Mouse (Mus musculus) neural tube, embryonic 13.5 days (tissue): ENCODE results near the gene Gfra1. TPM values are rescaled to one million over a fixed set of nuclear protein-coding genes. Genes with fewer than 3 reads are reported as not detected.

Source experiments
- ATAC-seq: fragments of 200-750 bp; cut with Nextera tagmentation; 2 replicates; pipeline ENCODE4 v1.8.0; 2017; ENCODE audit warnings: low read depth, mild to moderate bottlenecking, moderate TSS enrichment, moderate library complexity
- H3K27ac ChIP-seq: fragments of 300-500 bp; sonication (generic); replicated peaks from 2 replicates; pipeline ENCODE4 v1.5.1; 2015; ENCODE audit warnings: moderate library complexity, mild to moderate bottlenecking, inconsistent platforms
- H3K27me3 ChIP-seq: fragments of 300-500 bp; sonication (generic); 2 replicates; pipeline ENCODE4 v1.6.1; 2015; ENCODE audit warnings: mild to moderate bottlenecking, inconsistent platforms
- H3K36me3 ChIP-seq: fragments of 300-500 bp; sonication (generic); 2 replicates; pipeline ENCODE4 v1.6.1; 2015; ENCODE audit warnings: mild to moderate bottlenecking, inconsistent platforms
- H3K4me1 ChIP-seq: fragments of 300-500 bp; sonication (generic); replicated peaks from 2 replicates; pipeline ENCODE4 v1.6.1; 2015; ENCODE audit warnings: inconsistent platforms
- H3K4me2 ChIP-seq: fragments of 300-500 bp; sonication (generic); 2 replicates; pipeline ENCODE4 v1.6.1; 2015; ENCODE audit warnings: inconsistent platforms, mild to moderate bottlenecking, moderate library complexity
- H3K4me3 ChIP-seq: fragments of 300-500 bp; sonication (generic); 2 replicates; pipeline ENCODE4 v1.5.1; 2015; ENCODE audit warnings: mild to moderate bottlenecking, inconsistent platforms
- H3K9ac ChIP-seq: fragments of 300-500 bp; sonication (generic); 2 replicates; pipeline ENCODE4 v1.6.1; 2015; ENCODE audit warnings: moderate library complexity, mild to moderate bottlenecking, inconsistent platforms
- H3K9me3 ChIP-seq: fragments of 300-500 bp; sonication (generic); 2 replicates; pipeline ENCODE4 v1.6.1; 2016; ENCODE audit warnings: inconsistent platforms
- WGBS: fragments of 180-500 bp; shearing (Covaris S2); methylation state at CpG from one replicate; pipeline ENCODE4 v1.1.7; 2015; 5-methylcytosine and 5-hydroxymethylcytosine counted together
- polyA plus RNA-seq: library from polyadenylated mRNA; unstranded; fragments of >200 nt; fragmentation: Nextera tagmentation; extraction: Ambion mirVana; gene quantifications from 2 replicates; pipeline ENCODE4 v1.2.1, GENCODE M21; 2015

Gene Gfra1
- polyA plus RNA-seq, 1 experiment from 2014 or later: 72.7 TPM

- no peak overlapping the region for H3K9ac ChIP-seq
- ATAC-seq: no peak
- H3K4me3 ChIP-seq: no peak overlapping the region
- no peak overlapping the region for H3K27ac ChIP-seq
- H3K36me3 ChIP-seq: 0 out of 2 replicates have a peak, but pooled peaks cover 3% of the 10 kb centered on the region
- H3K27me3 ChIP-seq: no peaks in the 10 kb centered on the region
- H3K9me3 ChIP-seq: peaks cover 4% of the 10 kb centered on the region; the same call in 1 of the 2 replicates
- H3K4me2 ChIP-seq: no peak overlapping the region
- peaks cover 26% of the 10 kb centered on the region for H3K4me1 ChIP-seq
Measured at GRCm38 (mm10) chr19:58414733-58415132, 41.0 kb downstream of the Gfra1 start.

- H3K27me3 ChIP-seq: no peaks in the 10 kb centered on the region
- H3K4me3 ChIP-seq: no peak overlapping the region
- H3K27ac ChIP-seq: no peak overlapping the region
- H3K9me3 ChIP-seq: peaks cover 4% of the 10 kb centered on the region; the same call in 1 of the 2 replicates
- 0 out of 2 replicates have a peak, but pooled peaks have one; percentile 47 for ATAC-seq
- H3K36me3 ChIP-seq: 0 out of 2 replicates have a peak, but pooled peaks cover 6% of the 10 kb centered on the region
- no peak overlapping the region for H3K9ac ChIP-seq
- H3K4me1 ChIP-seq: peaks cover 20% of the 10 kb centered on the region
- 30% methylated on average over 8 of the region's 8 CpGs for WGBS
- 0 out of 2 replicates have a peak overlapping the region, but pooled peaks have one; percentile 16 for H3K4me2 ChIP-seq
Measured at GRCm38 (mm10) chr19:58413290-58413689, 42.4 kb downstream of the Gfra1 start.

- Histone ChIP-seq H3K27ac (no peak overlapping the region), H3K27me3 (no peaks in the 10 kb centered on the region), H3K9ac (no peak overlapping the region), H3K4me1 (peaks cover 20% of the 10 kb centered on the region), H3K4me2 (no peak overlapping the region), H3K36me3 (0 out of 2 replicates have a peak, but pooled peaks cover 6% of the 10 kb centered on the region), H3K9me3 (peaks cover 4% of the 10 kb centered on the region; the same call in 1 of the 2 replicates), H3K4me3 (no peak overlapping the region)
- WGBS: 56% methylated on average over 2 of the region's 3 CpGs
- ATAC-seq: no peak
Measured at GRCm38 (mm10) chr19:58412811-58413210, 42.9 kb downstream of the Gfra1 start.

GRCm38 (mm10) chr19:58406726-58407125 is 49.0 kb downstream of the Gfra1 start:
- Histone ChIP-seq H3K9ac (no peak overlapping the region), H3K4me1 (peaks cover 25% of the 10 kb centered on the region), H3K4me3 (no peak overlapping the region), H3K36me3 (0 out of 2 replicates have a peak, but pooled peaks cover 6% of the 10 kb centered on the region), H3K4me2 (no peak overlapping the region), H3K27ac (no peak overlapping the region), H3K27me3 (no peaks in the 10 kb centered on the region), H3K9me3 (peaks cover 4% of the 10 kb centered on the region; the same call in 1 of the 2 replicates)
- no peak for ATAC-seq

GRCm38 (mm10) chr19:58400224-58400623 is 55.5 kb downstream of the Gfra1 start:
- no peak overlapping the region for H3K4me2 ChIP-seq
- H3K4me3 ChIP-seq: no peak overlapping the region
- no peak overlapping the region for H3K27ac ChIP-seq
- peaks cover 56% of the 10 kb centered on the region for H3K4me1 ChIP-seq
- 82% methylated on average over 3 of the region's 3 CpGs for WGBS
- no peak for ATAC-seq
- H3K27me3 ChIP-seq: no peaks in the 10 kb centered on the region
- no peaks in the 10 kb centered on the region for H3K9me3 ChIP-seq
- no peaks in the 10 kb centered on the region for H3K36me3 ChIP-seq
- no peak overlapping the region for H3K9ac ChIP-seq

GRCm38 (mm10) chr19:58399166-58399565 is 56.5 kb downstream of the Gfra1 start:
- no peaks in the 10 kb centered on the region for H3K36me3 ChIP-seq
- H3K4me1 ChIP-seq: peaks cover 56% of the 10 kb centered on the region
- H3K4me3 ChIP-seq: no peak overlapping the region
- 78% methylated on average over 6 of the region's 6 CpGs for WGBS
- ATAC-seq: no peak
- H3K9me3 ChIP-seq: no peaks in the 10 kb centered on the region
- no peak overlapping the region for H3K4me2 ChIP-seq
- H3K9ac ChIP-seq: no peak overlapping the region
- no peaks in the 10 kb centered on the region for H3K27me3 ChIP-seq
- no peak overlapping the region for H3K27ac ChIP-seq

GRCm38 (mm10) chr19:58396604-58396984 is 59.1 kb downstream of the Gfra1 start:
- no peaks in the 10 kb centered on the region for H3K27me3 ChIP-seq
- no peaks in the 10 kb centered on the region for H3K36me3 ChIP-seq
- H3K4me3 ChIP-seq: no peak overlapping the region
- no peaks in the 10 kb centered on the region for H3K9me3 ChIP-seq
- WGBS: 25% methylated on average over 4 of the region's 4 CpGs
- peak overlapping the region; percentile 35; the same call in 1 of the 2 replicates for H3K4me2 ChIP-seq
- H3K9ac ChIP-seq: no peak overlapping the region
- H3K27ac ChIP-seq: peak overlapping the region; percentile 84
- peaks cover 52% of the 10 kb centered on the region for H3K4me1 ChIP-seq
- peak; percentile 70 for ATAC-seq

GRCm38 (mm10) chr19:58395785-58396603 is 59.7 kb downstream of the Gfra1 start:
- H3K4me3 ChIP-seq: no peak overlapping the region
- peak; percentile 54; the same call in 1 of the 2 replicates for ATAC-seq
- peak overlapping the region; percentile 35 for H3K4me2 ChIP-seq
- no peaks in the 10 kb centered on the region for H3K36me3 ChIP-seq
- H3K9ac ChIP-seq: peak overlapping the region; percentile 52
- 43% methylated on average over 16 of the region's 16 CpGs for WGBS
- peak overlapping the region; percentile 84 for H3K27ac ChIP-seq
- no peaks in the 10 kb centered on the region for H3K9me3 ChIP-seq
- no peaks in the 10 kb centered on the region for H3K27me3 ChIP-seq
- peaks cover 47% of the 10 kb centered on the region for H3K4me1 ChIP-seq

GRCm38 (mm10) chr19:58393121-58393520 is 62.6 kb downstream of the Gfra1 start:
- no peak overlapping the region for H3K27ac ChIP-seq
- WGBS: 90% methylated on average over 7 of the region's 7 CpGs
- H3K36me3 ChIP-seq: no peaks in the 10 kb centered on the region
- H3K9ac ChIP-seq: no peak overlapping the region
- H3K4me3 ChIP-seq: no peak overlapping the region
- peaks cover 38% of the 10 kb centered on the region for H3K4me1 ChIP-seq
- no peak for ATAC-seq
- no peaks in the 10 kb centered on the region for H3K9me3 ChIP-seq
- no peaks in the 10 kb centered on the region for H3K27me3 ChIP-seq
- no peak overlapping the region for H3K4me2 ChIP-seq

- Histone ChIP-seq H3K27me3 (no peaks in the 10 kb centered on the region), H3K4me3 (no peak overlapping the region), H3K4me1 (peaks cover 35% of the 10 kb centered on the region), H3K4me2 (no peak overlapping the region), H3K9ac (no peak overlapping the region), H3K9me3 (no peaks in the 10 kb centered on the region), H3K27ac (no peak overlapping the region), H3K36me3 (no peaks in the 10 kb centered on the region)
- WGBS: 83% methylated on average over 5 of the region's 5 CpGs
- ATAC-seq: no peak
Measured at GRCm38 (mm10) chr19:58391796-58392195, 63.9 kb downstream of the Gfra1 start.

GRCm38 (mm10) chr19:58389466-58389865 is 66.2 kb downstream of the Gfra1 start:
- no peak overlapping the region for H3K27ac ChIP-seq
- H3K4me2 ChIP-seq: no peak overlapping the region
- WGBS: 85% methylated on average over 8 of the region's 8 CpGs
- H3K9ac ChIP-seq: no peak overlapping the region
- no peaks in the 10 kb centered on the region for H3K27me3 ChIP-seq
- no peaks in the 10 kb centered on the region for H3K36me3 ChIP-seq
- H3K9me3 ChIP-seq: no peaks in the 10 kb centered on the region
- H3K4me3 ChIP-seq: no peak overlapping the region
- peaks cover 37% of the 10 kb centered on the region for H3K4me1 ChIP-seq
- ATAC-seq: no peak

- no peaks in the 10 kb centered on the region for H3K9me3 ChIP-seq
- H3K4me2 ChIP-seq: no peak overlapping the region
- peaks cover 37% of the 10 kb centered on the region for H3K4me1 ChIP-seq
- peak overlapping the region; percentile 28; the same call in 1 of the 2 replicates for H3K27ac ChIP-seq
- H3K27me3 ChIP-seq: no peaks in the 10 kb centered on the region
- no peaks in the 10 kb centered on the region for H3K36me3 ChIP-seq
- no peak overlapping the region for H3K9ac ChIP-seq
- WGBS: 61% methylated on average over 18 of the region's 18 CpGs
- H3K4me3 ChIP-seq: no peak overlapping the region
- ATAC-seq: no peak
Measured at GRCm38 (mm10) chr19:58388851-58389447, 66.8 kb downstream of the Gfra1 start.
